Mouse (Mus musculus) C2C12 (cell line): ENCODE measurements around the gene Cadm1. TPM values are rescaled to one million over a fixed set of nuclear protein-coding genes. Genes with fewer than 3 reads are reported as not detected.

Experiments
- H3K27me3 ChIP-seq: one replicate; pipeline ENCODE4 v1.6.1; 2011; ENCODE audit not compliant: control insufficient read depth, insufficient read depth, insufficient read length
- H3K36me3 ChIP-seq: one replicate; pipeline ENCODE4 v1.6.1; 2011; ENCODE audit not compliant: control insufficient read depth, insufficient read depth
- H3K4me3 ChIP-seq: one replicate; pipeline ENCODE4 v1.5.1; 2011; ENCODE audit warnings: mild to moderate bottlenecking, control low read depth; ENCODE audit not compliant: poor library complexity, insufficient read depth, severe bottlenecking
- H3K79me2 ChIP-seq: one replicate; pipeline ENCODE4 v1.6.1; 2011; ENCODE audit not compliant: control insufficient read depth, insufficient read depth
- H3K79me3 ChIP-seq: one replicate; pipeline ENCODE4 v1.6.1; 2011; ENCODE audit warnings: low read depth, control low read depth
- H3ac ChIP-seq: one replicate; pipeline ENCODE3; 2011; ENCODE audit warnings: low read depth; ENCODE audit not compliant: control insufficient read depth, insufficient read length
- CEBPB ChIP-seq: IDR thresholded peaks from one replicate; pipeline ENCODE4 v1.6.1; 2011; ENCODE audit warnings: low read depth, mild to moderate bottlenecking, control low read depth, moderate library complexity
- CTCF ChIP-seq: IDR thresholded peaks from one replicate; pipeline ENCODE4 v1.5.1; 2011; ENCODE audit not compliant: control insufficient read depth, insufficient read depth, insufficient read length
- FOSL1 ChIP-seq: IDR thresholded peaks from one replicate; pipeline ENCODE4 v1.8.0; 2011; ENCODE audit warnings: mild to moderate bottlenecking, low read length; ENCODE audit not compliant: poor library complexity, insufficient read depth, severe bottlenecking
- MAX ChIP-seq: IDR thresholded peaks from one replicate; pipeline ENCODE4 v1.6.1; 2011; ENCODE audit warnings: mild to moderate bottlenecking, control low read depth
- MYOD1 ChIP-seq: IDR thresholded peaks from one replicate; pipeline ENCODE4 v1.6.1; 2011; ENCODE audit warnings: low read depth; ENCODE audit not compliant: control insufficient read depth, insufficient read length
- MYOG ChIP-seq: IDR thresholded peaks from one replicate; pipeline ENCODE4 v1.6.1; 2011; ENCODE audit not compliant: control insufficient read depth, insufficient read length; ENCODE audit errors: extremely low read depth
- USF1 ChIP-seq: IDR thresholded peaks from one replicate; pipeline ENCODE4 v1.6.1; 2011; ENCODE audit warnings: low read depth, mild to moderate bottlenecking, control low read depth, moderate library complexity
- polyA plus RNA-seq: library from polyadenylated mRNA; unstranded; fragments of >200 nt; fragmentation: generic; extraction: Trizol; gene quantifications from one replicate; pipeline ENCODE4 v1.2.1, GENCODE M21; 2012; ENCODE audit warnings: missing spikeins

Cadm1 gene
- polyA plus RNA-seq, 1 experiment, result 41.8 TPM

- H3K36me3 ChIP-seq, result no peaks in the 10 kb centered on the region
- no peak overlapping the region for H3K4me3 ChIP-seq
- H3ac ChIP-seq, result no peak overlapping the region
- no peaks in the 10 kb centered on the region for H3K79me3 ChIP-seq
- peaks cover 13% of the 10 kb centered on the region for H3K27me3 ChIP-seq
- TF ChIP-seq MYOG (no peak), MYOD1 (no peak), FOSL1 (no peak), MAX (no peak)
- H3K79me2 ChIP-seq, result no peaks in the 10 kb centered on the region
These were observed 346.7 kb downstream of the Cadm1 start for GRCm38 (mm10) chr9:47876557-47877206.

GRCm38 (mm10) chr9:47880171-47880570 lies 350.2 kb downstream of the Cadm1 start:
- no peak for TF ChIP-seq MAX
- no peak for TF ChIP-seq CTCF
- TF ChIP-seq FOSL1, result no peak
- TF ChIP-seq MYOD1, result no peak
- no peak for TF ChIP-seq USF1
- TF ChIP-seq CEBPB, result no peak
- TF ChIP-seq MYOG, result no peak
- Histone ChIP-seq H3K4me3 (no peak overlapping the region), H3ac (no peak overlapping the region), H3K79me2 (no peaks in the 10 kb centered on the region), H3K27me3 (peaks cover 21% of the 10 kb centered on the region), H3K36me3 (no peaks in the 10 kb centered on the region), H3K79me3 (no peaks in the 10 kb centered on the region)

GRCm38 (mm10) chr9:47882372-47882771 lies 352.4 kb downstream of the Cadm1 start:
- Histone ChIP-seq H3K79me3 (no peaks in the 10 kb centered on the region), H3K27me3 (peaks cover 22% of the 10 kb centered on the region), H3K4me3 (no peak overlapping the region), H3ac (no peak overlapping the region), H3K79me2 (no peaks in the 10 kb centered on the region), H3K36me3 (no peaks in the 10 kb centered on the region)
- TF ChIP-seq CTCF (no peak), FOSL1 (no peak), USF1 (no peak), MYOD1 (no peak), CEBPB (no peak), MYOG (no peak), MAX (no peak)

GRCm38 (mm10) chr9:47891721-47892120 lies 361.7 kb downstream of the Cadm1 start:
- TF ChIP-seq MYOD1, result no peak

GRCm38 (mm10) chr9:47892995-47893394 lies 363.0 kb downstream of the Cadm1 start:
- TF ChIP-seq MYOG (no peak), CEBPB (no peak), USF1 (no peak), MYOD1 (no peak), FOSL1 (no peak), MAX (no peak), CTCF (no peak)

More at GRCm38 (mm10) chr9:47891721-47892120, 361.7 kb downstream of the Cadm1 start:
- H3K79me3 ChIP-seq, result no peaks in the 10 kb centered on the region
- no peak overlapping the region for H3K4me3 ChIP-seq
- no peaks in the 10 kb centered on the region for H3K36me3 ChIP-seq
- no peaks in the 10 kb centered on the region for H3K79me2 ChIP-seq
- no peak overlapping the region for H3ac ChIP-seq
- H3K27me3 ChIP-seq, result peaks cover 4% of the 10 kb centered on the region

GRCm38 (mm10) chr9:47894096-47894495 lies 364.1 kb downstream of the Cadm1 start:
- no peaks in the 10 kb centered on the region for H3K79me3 ChIP-seq
- TF ChIP-seq CTCF (no peak), MYOD1 (no peak), USF1 (no peak), MYOG (no peak), FOSL1 (no peak), MAX (no peak), CEBPB (no peak)
- no peaks in the 10 kb centered on the region for H3K79me2 ChIP-seq
- no peaks in the 10 kb centered on the region for H3K36me3 ChIP-seq
- H3K27me3 ChIP-seq, result peaks cover 4% of the 10 kb centered on the region
- H3K4me3 ChIP-seq, result no peak overlapping the region
- no peak overlapping the region for H3ac ChIP-seq

More at GRCm38 (mm10) chr9:47892995-47893394, 363.0 kb downstream of the Cadm1 start:
- Histone ChIP-seq H3K4me3 (no peak overlapping the region), H3K27me3 (peaks cover 4% of the 10 kb centered on the region), H3K79me3 (no peaks in the 10 kb centered on the region), H3K79me2 (no peaks in the 10 kb centered on the region), H3ac (no peak overlapping the region), H3K36me3 (no peaks in the 10 kb centered on the region)
